Mouse (Mus musculus): ENCODE data around the gene Anxa11. TPM values are rescaled to one million over a fixed set of nuclear protein-coding genes. Genes with fewer than 3 reads are reported as not detected.

Gene Anxa11
- total and polyA plus RNA-seq, 3 experiments: 7.6 to 40.5 TPM; not detected in 1

GRCm38 (mm10) chr14:25826866-25827265, 15.1 kb upstream of the Anxa11 start:
- no peaks in the 10 kb centered on the region; a peak in 1 of 4 replicates for H3K4me1 ChIP-seq (ENCODE audit: control insufficient read depth in 1 of 2, insufficient read depth in 2 of 2, low read length in 2 of 2)
- peaks cover 0 to 8% of the 10 kb centered on the region in 2 experiments for H3K27me3 ChIP-seq (ENCODE audit: control insufficient read depth in 1 of 2, insufficient read depth in 2 of 2, low read length in 2 of 2)
- TF ChIP-seq ZC3H11A (IDR thresholded peaks at IDR 0.05; ENCODE audit: low read depth, low read length) (no peak), MAZ (IDR thresholded peaks at IDR 0.05; ENCODE audit: low read depth, low read length) (no peak), USF1 (IDR thresholded peaks at IDR 0.05; ENCODE audit: low read depth, low read length) (no peak), ZNF384 (IDR thresholded peaks at IDR 0.05; ENCODE audit: low read depth, low read length) (no peak), MAX (IDR thresholded peaks at IDR 0.05; ENCODE audit: low read length) (no peak), CTCF (IDR thresholded peaks at IDR 0.05 in 2 of 3, conservative IDR thresholded peaks at IDR 0.05 in 1 of 3; ENCODE audit: control insufficient read depth in 1 of 3, insufficient read depth in 1 of 3, low read depth in 2 of 3, low read length in 3 of 3, poor library complexity in 1 of 3, severe bottlenecking in 1 of 3) (no peak), JUND (IDR thresholded peaks at IDR 0.05; ENCODE audit: low read depth, low read length) (no peak), TCF12 (IDR thresholded peaks at IDR 0.05; ENCODE audit: low read depth, low read length) (no peak), ZKSCAN1 (IDR thresholded peaks at IDR 0.05; ENCODE audit: low read depth, low read length) (no peak), MXI1 (IDR thresholded peaks at IDR 0.05; ENCODE audit: low read depth, low read length) (no peak), ELF1 (IDR thresholded peaks at IDR 0.05; ENCODE audit: low read depth, low read length) (no peak), E2F4 (IDR thresholded peaks at IDR 0.05; ENCODE audit: borderline replicate concordance, low read depth, low read length) (no peak), MYB (IDR thresholded peaks at IDR 0.05; ENCODE audit: low read depth, low read length) (no peak), NELFE (IDR thresholded peaks at IDR 0.05; ENCODE audit: low read depth, low read length) (no peak), CHD2 (IDR thresholded peaks at IDR 0.05; ENCODE audit: low read length) (no peak), POLR2AphosphoS5 (IDR thresholded peaks at IDR 0.05; ENCODE audit: borderline replicate concordance, low read depth, low read length) (no peak)
- DNase-seq (ENCODE audit: low read depth, low spot score): no peak
- H3K27ac ChIP-seq (ENCODE audit: control insufficient read depth, low read depth, low read length): no peak overlapping the region
- no peak overlapping the region for H3K9ac ChIP-seq (ENCODE audit: control insufficient read depth, low read depth, low read length, poor library complexity, severe bottlenecking)
- H3K79me2 ChIP-seq (ENCODE audit: control insufficient read depth, insufficient read depth, low read length, poor library complexity): no peaks in the 10 kb centered on the region
- no peaks in the 10 kb centered on the region; a peak in 1 of 4 replicates for H3K36me3 ChIP-seq (ENCODE audit: control insufficient read depth in 1 of 2, insufficient read depth in 2 of 2, low read length in 2 of 2)
- H3K9me3 ChIP-seq (replicated peaks; ENCODE audit: insufficient read depth, low read length): no peaks in the 10 kb centered on the region
- no peak overlapping the region for H3K4me3 ChIP-seq (ENCODE audit: control insufficient read depth in 1 of 2, insufficient read depth in 1 of 2, low read depth in 2 of 2, low read length in 2 of 2)

GRCm38 (mm10) chr14:25831332-25831731, 10.6 kb upstream of the Anxa11 start:
- no peak overlapping the region for H3K27ac ChIP-seq (ENCODE audit: control insufficient read depth, low read depth, low read length)
- no peak for DNase-seq (ENCODE audit: low read depth, low spot score)
- H3K9ac ChIP-seq (ENCODE audit: control insufficient read depth, low read depth, low read length, poor library complexity, severe bottlenecking): no peak overlapping the region
- H3K9me3 ChIP-seq (replicated peaks; ENCODE audit: insufficient read depth, low read length): no peaks in the 10 kb centered on the region
- H3K4me1 ChIP-seq (ENCODE audit: control insufficient read depth in 1 of 2, insufficient read depth in 2 of 2, low read length in 2 of 2): no peaks in the 10 kb centered on the region; a peak in 2 of 4 replicates
- H3K4me3 ChIP-seq (ENCODE audit: control insufficient read depth in 1 of 2, insufficient read depth in 1 of 2, low read depth in 2 of 2, low read length in 2 of 2): no peak overlapping the region
- H3K27me3 ChIP-seq (ENCODE audit: control insufficient read depth in 1 of 2, insufficient read depth in 2 of 2, low read length in 2 of 2): peaks cover 2 to 5% of the 10 kb centered on the region in 2 experiments
- H3K79me2 ChIP-seq (ENCODE audit: control insufficient read depth, insufficient read depth, low read length, poor library complexity): no peaks in the 10 kb centered on the region
- no peaks in the 10 kb centered on the region; a peak in 1 of 4 replicates for H3K36me3 ChIP-seq (ENCODE audit: control insufficient read depth in 1 of 2, insufficient read depth in 2 of 2, low read length in 2 of 2)
- no peak for TF ChIP-seq POLR2AphosphoS2 (IDR thresholded peaks at IDR 0.05; ENCODE audit: low read length)

Data from MEL (cell line).